In the genomic region with DNA sequence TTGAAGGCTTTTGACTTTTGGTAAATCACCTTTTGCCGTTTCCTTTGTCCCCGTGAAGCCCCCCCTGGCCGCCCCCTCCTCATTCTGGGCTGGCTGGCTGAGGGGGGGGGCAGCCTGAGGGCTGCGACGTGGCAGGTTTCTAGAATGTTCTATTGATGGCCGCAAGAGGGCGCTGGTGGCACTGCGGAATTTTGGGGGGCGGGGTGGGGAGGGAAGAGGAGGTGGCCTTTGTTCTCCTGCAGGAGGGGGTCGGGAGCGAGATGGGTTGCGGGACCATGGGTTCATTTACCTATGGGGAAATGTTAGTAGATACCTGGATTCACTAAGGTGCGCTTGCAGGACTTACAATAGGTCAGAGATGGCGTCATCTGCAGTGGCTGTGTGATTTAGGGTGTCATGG, we compare ENCODE assay signal across 9 mouse cellular contexts. TPM values are rescaled to one million over a fixed set of nuclear protein-coding genes. Genes with fewer than 3 reads are reported as not detected.
DNase-seq lines count a peak whose midpoint lies in the region; ATAC-seq and TF ChIP-seq lines count a peak whose summit lies in the region.
"Had no signal": no experiment of that assay in that cellular context is flagged by ENCODE, and none has a peak within 500 bp of the region (broad histone marks: within the 10 kb centered on the region; RNA-seq: fewer than 3 reads in every experiment).

No protein-coding gene starts in this region.

- no peaks in the 10 kb centered on the region for H3K36me3 ChIP-seq in embryonic facial prominence, embryonic 11.5 days (replicated peaks; ENCODE audit: control insufficient read depth, insufficient read depth, low read depth, low read length)
- no peaks in the 10 kb centered on the region for H3K36me3 ChIP-seq in intestine, postnatal 0 days (ENCODE audit: control insufficient read depth, insufficient read depth)
- peaks cover 18% of the 10 kb centered on the region; the same call in 1 of the 2 replicates for H3K36me3 ChIP-seq in neural tube, embryonic 14.5 days (ENCODE audit: control insufficient read depth, insufficient read depth, low read length)

- H3K4me2 ChIP-seq in embryonic facial prominence, embryonic 11.5 days (ENCODE audit: low read depth, low read length), result peak overlapping the region; percentile 39
- H3K4me2 ChIP-seq in intestine, postnatal 0 days (replicated peaks; ENCODE audit: low read depth), result peak overlapping the region; percentile 53
- H3K4me2 ChIP-seq in neural tube, embryonic 14.5 days (ENCODE audit: low read depth, low read length), result peak overlapping the region; percentile 1; the same call in 1 of the 2 replicates

- peak overlapping the region; percentile 95 for H3K27ac ChIP-seq in layer of hippocampus, adult 2 months
- no peak overlapping the region for H3K27ac ChIP-seq in embryonic facial prominence, embryonic 11.5 days (replicated peaks; ENCODE audit: low read depth, low read length)
- H3K27ac ChIP-seq in intestine, postnatal 0 days (ENCODE audit: low read depth, low read length), result no peak overlapping the region
- H3K27ac ChIP-seq in neural tube, embryonic 14.5 days (ENCODE audit: low read depth, low read length), result peak overlapping the region; percentile 83

- TF ChIP-seq CTCF in layer of hippocampus, adult 2 months (conservative IDR thresholded peaks at IDR 0.05), result peak; percentile 68
- peak; percentile 67 for TF ChIP-seq CTCF in intestine, postnatal 0 days (IDR thresholded peaks at IDR 0.05; ENCODE audit: low read depth)

- peak in 1 of 2 experiments; percentile 45 for DNase-seq in layer of hippocampus, adult 2 months (ENCODE audit: low spot score in 2 of 2)
- no peak for DNase-seq in layer of hippocampus, adult 8-10 months (ENCODE audit: low spot score in 2 of 2)
- peak; percentile 30 to 48 for DNase-seq in adrenal gland, postnatal 36 days
- DNase-seq in embryonic facial prominence, embryonic 11.5 days (ENCODE audit: low spot score), result peak; percentile 38
- DNase-seq in kidney, adult 18-20 months, result no peak
- DNase-seq in gastrocnemius, adult 8-10 months (ENCODE audit: low spot score in 2 of 2), result no peak

- no peaks in the 10 kb centered on the region for H3K27me3 ChIP-seq in embryonic facial prominence, embryonic 11.5 days (ENCODE audit: control insufficient read depth, insufficient read depth, low read length)
- H3K27me3 ChIP-seq in intestine, postnatal 0 days (replicated peaks; ENCODE audit: control insufficient read depth, insufficient read depth, low read length), result no peaks in the 10 kb centered on the region
- H3K27me3 ChIP-seq in neural tube, embryonic 14.5 days (ENCODE audit: control insufficient read depth, insufficient read depth, low read length), result no peaks in the 10 kb centered on the region

- ATAC-seq in embryonic facial prominence, embryonic 11.5 days (replicated peaks; ENCODE audit: insufficient number of reproducible peaks, low FRiP score, low TSS enrichment, low read depth), result no peak
- ATAC-seq in intestine, postnatal 0 days, result no peak
- ATAC-seq in neural tube, embryonic 14.5 days (ENCODE audit: low read depth), result no peak

- peak overlapping the region; percentile 64 for H3K4me3 ChIP-seq in layer of hippocampus, adult 2 months
- H3K4me3 ChIP-seq in embryonic facial prominence, embryonic 11.5 days (ENCODE audit: low read depth, low read length), result peak overlapping the region; percentile 50
- peak overlapping the region; percentile 41 for H3K4me3 ChIP-seq in intestine, postnatal 0 days (ENCODE audit: low read depth, low read length)
- peak overlapping the region; percentile 47 for H3K4me3 ChIP-seq in neural tube, embryonic 14.5 days (ENCODE audit: low read depth, low read length)
- H3K4me3 ChIP-seq: megakaryocyte, embryonic 14.5 days had no signal

- peaks cover 16% of the 10 kb centered on the region for H3K9me3 ChIP-seq in embryonic facial prominence, embryonic 11.5 days (replicated peaks; ENCODE audit: control insufficient read depth, low read length)
- peaks cover 7% of the 10 kb centered on the region for H3K9me3 ChIP-seq in intestine, postnatal 0 days (ENCODE audit: control insufficient read depth)
- peaks cover 5% of the 10 kb centered on the region for H3K9me3 ChIP-seq in neural tube, embryonic 14.5 days (ENCODE audit: control insufficient read depth, low read length)

- peak overlapping the region; percentile 66 for H3K9ac ChIP-seq in embryonic facial prominence, embryonic 11.5 days (replicated peaks; ENCODE audit: low read length)
- H3K9ac ChIP-seq in intestine, postnatal 0 days (ENCODE audit: low read depth, low read length), result no peak overlapping the region
- peak overlapping the region; percentile 84 for H3K9ac ChIP-seq in neural tube, embryonic 14.5 days (replicated peaks; ENCODE audit: low read depth, low read length)

- WGBS in embryonic facial prominence, embryonic 11.5 days, result 28% methylated on average over 14 of the region's 14 CpGs
- WGBS in intestine, postnatal 0 days, result 53% methylated on average over 14 of the region's 14 CpGs
- 39% methylated on average over 14 of the region's 14 CpGs for WGBS in neural tube, embryonic 14.5 days

- peaks cover 2% of the 10 kb centered on the region; the same call in 1 of the 2 replicates for H3K4me1 ChIP-seq in embryonic facial prominence, embryonic 11.5 days (ENCODE audit: control insufficient read depth, insufficient read depth, low read length)
- H3K4me1 ChIP-seq in intestine, postnatal 0 days (replicated peaks; ENCODE audit: control insufficient read depth, insufficient read depth, low read length), result no peaks in the 10 kb centered on the region
- no peaks in the 10 kb centered on the region for H3K4me1 ChIP-seq in neural tube, embryonic 14.5 days (ENCODE audit: control insufficient read depth, insufficient read depth, low read length)

RNA-seq across cellular contexts. Expression of a gene that starts 58.1 kb away (rescaled TPM):
- total RNA-seq in layer of hippocampus, adult 2 months (2021), result under 1 TPM; 0.10 to 0.15 TPM
- total RNA-seq in layer of hippocampus, adult 8-10 months (2022), result under 1 TPM in 3 of 4 experiments, not detected in 1; 0.08 to 0.13 (median 0.11) TPM
- 1 to 10 TPM; 3.9 to 9.7 TPM for total RNA-seq in adrenal gland, postnatal 36 days (2021)
- polyA plus RNA-seq in embryonic facial prominence, embryonic 11.5 days (2014; fragmentation: Nextera tagmentation; extraction: Ambion mirVana), result 0.84 and 0.89 TPM in 2 replicates
- 0.08 and 0.17 TPM in 2 replicates for polyA plus RNA-seq in intestine, postnatal 0 days (2015; fragmentation: Nextera tagmentation; extraction: Ambion mirVana)
- 2.1 and 3.0 TPM in 2 replicates for polyA plus RNA-seq in neural tube, embryonic 14.5 days (2014; fragmentation: Nextera tagmentation; extraction: Ambion mirVana)
- not detected for total RNA-seq in gastrocnemius, adult 8-10 months (2022)

Comparison
In these comparisons a context has a peak if more than half of its experiments do, and no peak if none do; other contexts are left out.
1. DNase-seq: peak in adrenal gland, postnatal 36 days (2 of 2) and embryonic facial prominence, embryonic 11.5 days (single experiment); none in layer of hippocampus, adult 8-10 months (0 of 2), kidney, adult 18-20 months (single experiment) and gastrocnemius, adult 8-10 months (0 of 2).
2. H3K27ac ChIP-seq: peak in layer of hippocampus, adult 2 months (single experiment) and neural tube, embryonic 14.5 days (single experiment); none in embryonic facial prominence, embryonic 11.5 days (single experiment) and intestine, postnatal 0 days (single experiment).
3. H3K4me2 ChIP-seq: peak in every context shown above with its lines; median percentile 53 in intestine, postnatal 0 days; 39 in embryonic facial prominence, embryonic 11.5 days; 1 in neural tube, embryonic 14.5 days.
4. RNA of a gene that starts 58.1 kb away (total RNA-seq): 3.9 to 9.7 TPM in adrenal gland, postnatal 36 days; 0.10 to 0.15 TPM in layer of hippocampus, adult 2 months, 0.08 to 0.13 TPM in layer of hippocampus, adult 8-10 months and not detected in gastrocnemius, adult 8-10 months; every median in the first group is over 4 times any median in the second.
5. Peak in every context shown above with its lines, with median percentiles within 50 percentile points of each other: H3K4me3 ChIP-seq.